Mouse (Mus musculus): Measurements from ENCODE around the gene Ccsap.

DNA sequence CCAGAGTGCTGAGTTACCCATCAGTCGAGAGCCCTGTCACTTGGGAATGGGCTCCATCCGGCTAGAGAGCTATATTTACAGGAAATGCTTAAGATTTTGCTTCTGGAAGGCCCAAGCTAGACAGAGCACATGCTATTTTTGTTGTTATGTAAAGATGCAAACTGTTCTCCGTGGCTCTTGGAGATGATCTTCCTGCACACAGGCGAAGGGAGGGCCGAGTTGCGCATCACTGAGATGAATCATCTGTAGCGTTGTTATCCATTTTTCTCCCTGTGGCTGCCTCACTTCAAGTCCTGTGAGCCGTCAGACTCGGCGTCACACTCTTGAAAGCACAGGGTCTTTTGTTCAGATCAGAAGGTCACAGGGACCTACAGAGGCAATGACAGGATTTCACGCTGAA is 14.3 kb upstream of the Ccsap start:
- TF ChIP-seq CTCF (IDR thresholded peaks at IDR 0.05; ENCODE audit: borderline replicate concordance, insufficient read depth, low read depth, low read length) (no peak), POLR2A (IDR thresholded peaks at IDR 0.05; ENCODE audit: borderline replicate concordance, insufficient read depth, low read length) (no peak)

Data from cerebellum, adult 2 months (tissue).